10 mouse cellular contexts compared by ENCODE assay signal in genomic region chr7:28344637-28345036, GRCm38 (mm10). TPM values are rescaled to one million over a fixed set of nuclear protein-coding genes. Genes with fewer than 3 reads are reported as not detected.
A peak's percentile ranks its signal among the peaks of the same experiment; 100 is the strongest.
DNase-seq lines count a peak whose midpoint lies in the region; ATAC-seq and TF ChIP-seq lines count a peak whose summit lies in the region.
"Had no signal": no experiment of that assay in that cellular context is flagged by ENCODE, and none has a peak within 500 bp of the region (broad histone marks: within the 10 kb centered on the region; RNA-seq: fewer than 3 reads in every experiment).

No protein-coding gene starts in this region.

- TF ChIP-seq CTCF in cortical plate, adult 2 months (IDR thresholded peaks at IDR 0.05; ENCODE audit: extremely low read depth, insufficient read depth, low read length), result peak; percentile 68
- peak; percentile 92 for TF ChIP-seq CTCF in kidney, postnatal 0 days (IDR thresholded peaks at IDR 0.05; ENCODE audit: low read depth)

- H3K4me3 ChIP-seq in heart, embryonic 11.5 days (ENCODE audit: low read depth, low read length), result no peak overlapping the region
- no peak overlapping the region for H3K4me3 ChIP-seq in cortical plate, adult 2 months (ENCODE audit: insufficient read depth, low read length)
- H3K4me3 ChIP-seq in kidney, postnatal 0 days (replicated peaks; ENCODE audit: low read depth, low read length), result no peak overlapping the region
- H3K4me3 ChIP-seq: embryonic facial prominence, embryonic 12.5 days; limb, embryonic 15.5 days had no signal

- no peak overlapping the region for H3K4me2 ChIP-seq in heart, embryonic 11.5 days
- H3K4me2 ChIP-seq in kidney, postnatal 0 days (ENCODE audit: low read length), result no peak overlapping the region
- H3K4me2 ChIP-seq: embryonic facial prominence, embryonic 12.5 days; limb, embryonic 15.5 days had no signal

- no peak for TF ChIP-seq POLR2A in cortical plate, adult 2 months (IDR thresholded peaks at IDR 0.05; ENCODE audit: extremely low read depth, insufficient read depth, low read length)

- peaks cover under 1% of the 10 kb centered on the region; the same call in 1 of the 2 replicates for H3K4me1 ChIP-seq in heart, embryonic 11.5 days (ENCODE audit: control insufficient read depth, insufficient read depth, low read length)
- H3K4me1 ChIP-seq in cortical plate, adult 2 months (ENCODE audit: control insufficient read depth, insufficient read depth, low read length), result no peaks in the 10 kb centered on the region
- 0 out of 2 replicates have a peak, but pooled peaks cover under 1% of the 10 kb centered on the region for H3K4me1 ChIP-seq in kidney, postnatal 0 days (replicated peaks; ENCODE audit: insufficient read depth, low read length)

- peak; percentile 53 for DNase-seq in heart, adult 8-10 months (ENCODE audit: low spot score)
- DNase-seq in 3T3-L1 (ENCODE audit: low read depth, low spot score), result peak; percentile 80
- peak; percentile 17 for DNase-seq in Muller cell, postnatal 12 days (ENCODE audit: inconsistent ontology term)
- peak; percentile 68 for DNase-seq in kidney, postnatal 0 days (ENCODE audit: low spot score)
- DNase-seq in spleen, postnatal 14 days (ENCODE audit: low spot score in 2 of 2), result peak; percentile 46 to 75

- no peaks in the 10 kb centered on the region for H3K9me3 ChIP-seq in heart, embryonic 11.5 days (replicated peaks; ENCODE audit: control insufficient read depth, low read length)
- no peaks in the 10 kb centered on the region for H3K9me3 ChIP-seq in kidney, postnatal 0 days (replicated peaks; ENCODE audit: low read length)
- H3K9me3 ChIP-seq: embryonic facial prominence, embryonic 12.5 days; limb, embryonic 15.5 days had no signal

- no peak for ATAC-seq in heart, embryonic 11.5 days (replicated peaks; ENCODE audit: insufficient number of reproducible peaks, low FRiP score, low TSS enrichment)
- no peak for ATAC-seq in kidney, postnatal 0 days (replicated peaks; ENCODE audit: low FRiP score, low read depth)
- peak; percentile 73 for ATAC-seq in megakaryocyte, adult 5-6 weeks (ENCODE audit: poor library complexity, severe bottlenecking)

- H3K27me3 ChIP-seq in heart, embryonic 11.5 days (ENCODE audit: control insufficient read depth, insufficient read depth, low read length), result no peaks in the 10 kb centered on the region
- no peaks in the 10 kb centered on the region for H3K27me3 ChIP-seq in kidney, postnatal 0 days (ENCODE audit: insufficient read depth, low read length)
- H3K27me3 ChIP-seq: embryonic facial prominence, embryonic 12.5 days; limb, embryonic 15.5 days had no signal

- H3K36me3 ChIP-seq in heart, embryonic 11.5 days (ENCODE audit: control insufficient read depth, insufficient read depth, low read length), result no peaks in the 10 kb centered on the region
- no peaks in the 10 kb centered on the region for H3K36me3 ChIP-seq in kidney, postnatal 0 days (ENCODE audit: insufficient read depth, low read length)
- H3K36me3 ChIP-seq: embryonic facial prominence, embryonic 12.5 days; limb, embryonic 15.5 days had no signal

- no peak overlapping the region for H3K27ac ChIP-seq in heart, embryonic 11.5 days (ENCODE audit: low read depth, low read length)
- no peak overlapping the region for H3K27ac ChIP-seq in cortical plate, adult 2 months (ENCODE audit: insufficient read depth, low read length)
- H3K27ac ChIP-seq in kidney, postnatal 0 days, result no peak overlapping the region; the same call in 1 of the 2 replicates
- H3K27ac ChIP-seq: embryonic facial prominence, embryonic 12.5 days; limb, embryonic 15.5 days had no signal

- H3K9ac ChIP-seq in heart, embryonic 11.5 days (ENCODE audit: low read depth, low read length), result no peak overlapping the region
- H3K9ac ChIP-seq in kidney, postnatal 0 days (ENCODE audit: low read depth, low read length), result no peak overlapping the region
- H3K9ac ChIP-seq: embryonic facial prominence, embryonic 12.5 days; limb, embryonic 15.5 days had no signal

- WGBS in heart, embryonic 11.5 days (ENCODE audit: insufficient replicate concordance), result 11% methylated on average over 4 of the region's 4 CpGs
- 4% methylated on average over 4 of the region's 4 CpGs for WGBS in kidney, postnatal 0 days

RNA-seq across cellular contexts. Expression of gene Rps16, which starts 5.8 kb away (rescaled TPM):
- 100 to 1,000 TPM; 472 to 574 (median 541) TPM for total RNA-seq in heart, adult 8-10 months (2022)
- 750 and 792 TPM in 2 replicates for polyA plus RNA-seq in heart, embryonic 11.5 days (2014; fragmentation: Nextera tagmentation; extraction: Ambion mirVana)
- 648 and 653 TPM in 2 replicates for polyA plus RNA-seq in cortical plate, adult 2 months (2012; rRNA removed)
- 1,088 and 1,198 TPM in 2 replicates for polyA plus RNA-seq in kidney, postnatal 0 days (2015; fragmentation: Nextera tagmentation; extraction: Ambion mirVana)
- total RNA-seq in megakaryocyte, adult 5-6 weeks (2015), result 2,258 and 2,353 TPM in 2 replicates
- total RNA-seq in megakaryocyte, adult 5-6 weeks (2017), result 250 and 448 TPM in 2 replicates

RNA-seq across cellular contexts. Expression of gene Supt5, which starts 6.1 kb away (rescaled TPM):
- total RNA-seq in heart, adult 8-10 months (2022), result 10 to 100 TPM; 56.0 to 63.2 (median 57.6) TPM
- 55.2 and 60.3 TPM in 2 replicates for polyA plus RNA-seq in heart, embryonic 11.5 days (2014; fragmentation: Nextera tagmentation; extraction: Ambion mirVana)
- polyA plus RNA-seq in cortical plate, adult 2 months (2012; rRNA removed), result 112 and 113 TPM in 2 replicates
- polyA plus RNA-seq in kidney, postnatal 0 days (2015; fragmentation: Nextera tagmentation; extraction: Ambion mirVana), result 53.4 and 59.8 TPM in 2 replicates
- 47.1 and 56.8 TPM in 2 replicates for total RNA-seq in megakaryocyte, adult 5-6 weeks (2015)
- total RNA-seq in megakaryocyte, adult 5-6 weeks (2017), result 61.2 and 67.5 TPM in 2 replicates

RNA-seq across cellular contexts. Expression of gene Plekhg2, which starts 27.8 kb away (rescaled TPM):
- total RNA-seq in heart, adult 8-10 months (2022), result 10 to 100 TPM in 3 of 4 experiments, 1 to 10 TPM in 1; 8.9 to 13.2 (median 11.2) TPM
- polyA plus RNA-seq in heart, embryonic 11.5 days (2014; fragmentation: Nextera tagmentation; extraction: Ambion mirVana), result 44.6 and 47.8 TPM in 2 replicates
- 3.5 and 4.2 TPM in 2 replicates for polyA plus RNA-seq in cortical plate, adult 2 months (2012; rRNA removed)
- polyA plus RNA-seq in kidney, postnatal 0 days (2015; fragmentation: Nextera tagmentation; extraction: Ambion mirVana), result 29.9 and 33.3 TPM in 2 replicates
- 11.5 and 15.2 TPM in 2 replicates for total RNA-seq in megakaryocyte, adult 5-6 weeks (2015)
- 6.1 and 6.3 TPM in 2 replicates for total RNA-seq in megakaryocyte, adult 5-6 weeks (2017)

RNA-seq across cellular contexts. Expression of gene Timm50, which starts 32.8 kb away (rescaled TPM):
- 10 to 100 TPM; 59.2 to 68.5 (median 64.4) TPM for total RNA-seq in heart, adult 8-10 months (2022)
- 139 and 141 TPM in 2 replicates for polyA plus RNA-seq in heart, embryonic 11.5 days (2014; fragmentation: Nextera tagmentation; extraction: Ambion mirVana)
- polyA plus RNA-seq in cortical plate, adult 2 months (2012; rRNA removed), result 56.9 and 58.6 TPM in 2 replicates
- 117 and 122 TPM in 2 replicates for polyA plus RNA-seq in kidney, postnatal 0 days (2015; fragmentation: Nextera tagmentation; extraction: Ambion mirVana)
- 19.5 and 26.2 TPM in 2 replicates for total RNA-seq in megakaryocyte, adult 5-6 weeks (2015)
- 19.7 and 22.1 TPM in 2 replicates for total RNA-seq in megakaryocyte, adult 5-6 weeks (2017)

RNA-seq across cellular contexts. Expression of gene Zfp36, which starts 35.4 kb away (rescaled TPM):
- total RNA-seq in heart, adult 8-10 months (2022), result 10 to 100 TPM; 12.2 to 40.6 (median 16.5) TPM
- 10.9 and 11.6 TPM in 2 replicates for polyA plus RNA-seq in heart, embryonic 11.5 days (2014; fragmentation: Nextera tagmentation; extraction: Ambion mirVana)
- polyA plus RNA-seq in cortical plate, adult 2 months (2012; rRNA removed), result 3.6 and 3.8 TPM in 2 replicates
- polyA plus RNA-seq in kidney, postnatal 0 days (2015; fragmentation: Nextera tagmentation; extraction: Ambion mirVana), result 18.6 and 19.6 TPM in 2 replicates
- 350 and 368 TPM in 2 replicates for total RNA-seq in megakaryocyte, adult 5-6 weeks (2015)
- 118 and 143 TPM in 2 replicates for total RNA-seq in megakaryocyte, adult 5-6 weeks (2017)

Comparison
In these comparisons a context has a peak if more than half of its experiments do, and no peak if none do; other contexts are left out.
1. DNase-seq: peak in every context shown above with its lines; median percentile 80 in 3T3-L1; 68 in kidney, postnatal 0 days; 60 in spleen, postnatal 14 days; 53 in heart, adult 8-10 months; 17 in Muller cell, postnatal 12 days.